19 mouse cellular contexts compared by ENCODE assay signal in genomic region chr16:91498041-91498440, GRCm38 (mm10).
"Had no signal": no experiment of that assay in that cellular context is flagged by ENCODE, and none has a peak within 500 bp of the region (broad histone marks: within the 10 kb centered on the region; RNA-seq: fewer than 3 reads in every experiment).

No protein-coding gene starts in this region.

- H3K27me3 ChIP-seq: intestine, embryonic 15.5 days; limb, embryonic 12.5 days; limb, embryonic 15.5 days; liver, embryonic 13.5 days; midbrain, embryonic 12.5 days; neural tube, embryonic 13.5 days; stomach, embryonic 15.5 days had no signal

- H3K4me1 ChIP-seq: intestine, embryonic 15.5 days; limb, embryonic 12.5 days; limb, embryonic 15.5 days; midbrain, embryonic 12.5 days; neural tube, embryonic 13.5 days; stomach, embryonic 15.5 days had no signal

- H3K27ac ChIP-seq: intestine, embryonic 15.5 days; kidney, postnatal 0 days; limb, embryonic 12.5 days; limb, embryonic 15.5 days; liver, embryonic 13.5 days; midbrain, embryonic 12.5 days; neural tube, embryonic 13.5 days; stomach, embryonic 15.5 days had no signal

- DNase-seq: left cerebral cortex, postnatal 4 days; liver, embryonic 13.5 days; lung, adult 2 months; lung, postnatal 14 days; lung, postnatal 4 days; retina, postnatal 1 day; right cerebral cortex, postnatal 25 days; spleen, adult 18-20 months; thymus, adult 18-20 months; thymus, postnatal 36 days had no signal

- H3K4me3 ChIP-seq: intestine, embryonic 15.5 days; limb, embryonic 12.5 days; limb, embryonic 15.5 days; liver, embryonic 13.5 days; midbrain, embryonic 12.5 days; myocyte; neural tube, embryonic 13.5 days; stomach, embryonic 15.5 days had no signal

- H3K4me2 ChIP-seq: intestine, embryonic 15.5 days; limb, embryonic 12.5 days; limb, embryonic 15.5 days; liver, embryonic 13.5 days; midbrain, embryonic 12.5 days; neural tube, embryonic 13.5 days; stomach, embryonic 15.5 days had no signal

- H3K9me3 ChIP-seq: intestine, embryonic 15.5 days; limb, embryonic 12.5 days; limb, embryonic 15.5 days; liver, embryonic 13.5 days; midbrain, embryonic 12.5 days; neural tube, embryonic 13.5 days; stomach, embryonic 15.5 days had no signal

- ATAC-seq: intestine, embryonic 15.5 days; midbrain, embryonic 16.5 days had no signal

- H3K9ac ChIP-seq: intestine, embryonic 15.5 days; limb, embryonic 12.5 days; limb, embryonic 15.5 days; liver, embryonic 13.5 days; midbrain, embryonic 12.5 days; neural tube, embryonic 13.5 days; stomach, embryonic 15.5 days had no signal
